Comparison of ENCODE assay signal across 9 mouse cellular contexts in the genomic region with DNA sequence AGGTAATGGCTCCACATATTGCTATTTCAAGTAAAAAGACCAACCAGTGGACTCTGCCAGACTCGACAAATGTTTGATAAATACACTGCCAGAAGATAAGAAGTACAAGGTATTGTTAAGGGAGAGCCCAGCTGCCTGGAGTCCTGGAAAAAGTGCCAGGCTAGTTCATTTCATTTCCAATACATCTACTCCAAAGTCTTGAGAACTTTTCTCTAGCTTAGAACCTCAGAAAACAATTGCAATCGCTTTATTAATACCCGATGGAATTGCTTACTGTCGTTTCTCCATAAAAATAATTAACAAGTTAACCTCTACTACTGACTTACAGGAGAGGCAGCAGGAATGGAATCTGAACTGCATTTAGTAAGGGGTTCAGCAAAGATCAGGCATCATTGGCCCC. TPM values are rescaled to one million over a fixed set of nuclear protein-coding genes. Genes with fewer than 3 reads are reported as not detected.
DNase-seq lines count a peak whose midpoint lies in the region; ATAC-seq and TF ChIP-seq lines count a peak whose summit lies in the region.
"Had no signal": no experiment of that assay in that cellular context is flagged by ENCODE, and none has a peak within 500 bp of the region (broad histone marks: within the 10 kb centered on the region; RNA-seq: fewer than 3 reads in every experiment).

No protein-coding gene starts in this region.

- H3K4me1 ChIP-seq in forebrain, embryonic 13.5 days: peaks cover 21% of the 10 kb centered on the region
- H3K4me1 ChIP-seq in limb, embryonic 13.5 days: peaks cover 27% of the 10 kb centered on the region; the same call in 1 of the 2 replicates
- H3K4me1 ChIP-seq in neural tube, embryonic 15.5 days: peaks cover 31% of the 10 kb centered on the region

- no peak for ATAC-seq in forebrain, embryonic 13.5 days
- no peak for ATAC-seq in limb, embryonic 13.5 days (ENCODE audit: low FRiP score, low read depth)
- no peak for ATAC-seq in neural tube, embryonic 15.5 days (ENCODE audit: low FRiP score)

- peak overlapping the region; percentile 94 for H3K4me2 ChIP-seq in forebrain, embryonic 13.5 days
- peak overlapping the region; percentile 90 for H3K4me2 ChIP-seq in limb, embryonic 13.5 days (replicated peaks)
- H3K4me2 ChIP-seq in neural tube, embryonic 15.5 days: peak overlapping the region; percentile 95

- H3K27me3 ChIP-seq in forebrain, embryonic 13.5 days: peaks cover 48% of the 10 kb centered on the region
- H3K27me3 ChIP-seq in limb, embryonic 13.5 days: peaks cover 45% of the 10 kb centered on the region
- H3K27me3 ChIP-seq in neural tube, embryonic 15.5 days (replicated peaks): 0 out of 2 replicates have a peak, but pooled peaks cover 13% of the 10 kb centered on the region

- H3K4me3 ChIP-seq in layer of hippocampus, adult 2 months: peak overlapping the region; percentile 73; the same call in 1 of the 2 replicates
- peak overlapping the region; percentile 67 for H3K4me3 ChIP-seq in forebrain, embryonic 13.5 days
- H3K4me3 ChIP-seq in limb, embryonic 13.5 days: peak overlapping the region; percentile 75
- H3K4me3 ChIP-seq in neural tube, embryonic 15.5 days (replicated peaks): peak overlapping the region; percentile 77

- no peak overlapping the region for H3K27ac ChIP-seq in layer of hippocampus, adult 2 months
- H3K27ac ChIP-seq in forebrain, embryonic 13.5 days: no peak overlapping the region
- no peak overlapping the region for H3K27ac ChIP-seq in limb, embryonic 13.5 days
- peak overlapping the region; percentile 91 for H3K27ac ChIP-seq in neural tube, embryonic 15.5 days (replicated peaks)

- H3K9me3 ChIP-seq in forebrain, embryonic 13.5 days (replicated peaks): no peaks in the 10 kb centered on the region
- H3K9me3 ChIP-seq in limb, embryonic 13.5 days: no peaks in the 10 kb centered on the region
- H3K9me3 ChIP-seq in neural tube, embryonic 15.5 days (replicated peaks): no peaks in the 10 kb centered on the region

- no peak for DNase-seq in layer of hippocampus, adult 2 months (ENCODE audit: low spot score in 2 of 2)
- no peak for DNase-seq in layer of hippocampus, postnatal 14 days (ENCODE audit: low spot score in 2 of 2)
- DNase-seq in urinary bladder, postnatal 4 days (ENCODE audit: low spot score in 2 of 2): no peak
- no peak for DNase-seq in thymus, postnatal 25 days
- DNase-seq in testis, postnatal 10 days (ENCODE audit: low spot score): no peak

- 0 out of 2 replicates have a peak overlapping the region, but pooled peaks have one; percentile 76 for H3K9ac ChIP-seq in forebrain, embryonic 13.5 days
- H3K9ac ChIP-seq in limb, embryonic 13.5 days: peak overlapping the region; percentile 86; the same call in 1 of the 2 replicates
- peak overlapping the region; percentile 73 for H3K9ac ChIP-seq in neural tube, embryonic 15.5 days (replicated peaks)

- no peak for TF ChIP-seq CTCF in layer of hippocampus, adult 2 months (conservative IDR thresholded peaks at IDR 0.05)

- no peaks in the 10 kb centered on the region for H3K36me3 ChIP-seq in forebrain, embryonic 13.5 days (ENCODE audit: poor library complexity, severe bottlenecking)
- no peaks in the 10 kb centered on the region for H3K36me3 ChIP-seq in limb, embryonic 13.5 days
- no peaks in the 10 kb centered on the region for H3K36me3 ChIP-seq in neural tube, embryonic 15.5 days

- WGBS in forebrain, embryonic 13.5 days: 4% methylated on average over 4 of the region's 4 CpGs
- WGBS in limb, embryonic 13.5 days: 5% methylated on average over 4 of the region's 4 CpGs
- 7% methylated on average over 4 of the region's 4 CpGs for WGBS in neural tube, embryonic 15.5 days

RNA-seq across cellular contexts. Expression of gene Tenm3, which starts 1.7 kb away (rescaled TPM):
- total RNA-seq in layer of hippocampus, adult 2 months (2021): 10 to 100 TPM; 78.0 to 80.1 TPM
- 100 to 1,000 TPM in 1 of 2 experiments, 10 to 100 TPM in 1; 79.8 to 101 TPM for total RNA-seq in layer of hippocampus, postnatal 14 days (2021)
- 20.6 and 20.9 TPM in 2 replicates for polyA plus RNA-seq in forebrain, embryonic 13.5 days (2015; fragmentation: Nextera tagmentation; extraction: Ambion mirVana)
- 38.3 and 41.0 TPM in 2 replicates for polyA plus RNA-seq in limb, embryonic 13.5 days (2015; fragmentation: Nextera tagmentation; extraction: Ambion mirVana)
- polyA plus RNA-seq in neural tube, embryonic 15.5 days (2015; fragmentation: Nextera tagmentation; extraction: Ambion mirVana): 31.5 and 37.7 TPM in 2 replicates
- total RNA-seq: MEL had no signal
